Comparison of ENCODE assay signal across 9 mouse cellular contexts in the genomic region with DNA sequence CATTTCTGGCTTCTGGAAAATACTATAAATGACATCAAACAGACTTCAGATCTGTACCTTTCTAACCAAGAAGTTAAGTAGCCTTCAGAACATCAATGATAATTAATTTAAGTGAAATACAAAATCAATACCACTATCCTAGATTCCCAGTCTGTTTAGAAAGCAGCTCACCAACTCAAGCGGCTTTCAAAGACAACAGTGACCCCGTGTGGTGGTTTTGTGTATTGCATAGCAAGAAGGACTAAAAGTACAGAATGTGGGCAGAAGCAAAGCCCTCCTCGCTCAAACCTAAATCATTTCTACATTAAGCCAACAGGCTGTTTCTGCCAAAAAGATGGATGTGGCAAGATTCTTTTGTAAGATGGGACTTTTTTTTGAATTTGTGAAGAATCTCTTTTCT.
DNase-seq lines count a peak whose midpoint lies in the region; ATAC-seq and TF ChIP-seq lines count a peak whose summit lies in the region.
"Had no signal": no experiment of that assay in that cellular context is flagged by ENCODE, and none has a peak within 500 bp of the region (broad histone marks: within the 10 kb centered on the region; RNA-seq: fewer than 3 reads in every experiment).

No protein-coding gene starts in this region.

- H3K36me3 ChIP-seq in C2C12 (ENCODE audit: control insufficient read depth, insufficient read depth) (no peaks in the 10 kb centered on the region), MEL (ENCODE audit: control insufficient read depth in 1 of 2, insufficient read depth in 2 of 2, low read length in 2 of 2) (peaks cover 0 to 8% of the 10 kb centered on the region in 2 experiments; a peak in 2 of 4 replicates)
- no peaks in the 10 kb centered on the region for H3K36me3 ChIP-seq in liver, postnatal 0 days (replicated peaks; ENCODE audit: insufficient read depth, low read length)
- H3K36me3 ChIP-seq: liver, embryonic 15.5 days had no signal

- H3K9me3 ChIP-seq in MEL (replicated peaks; ENCODE audit: insufficient read depth, low read length), result no peaks in the 10 kb centered on the region
- no peaks in the 10 kb centered on the region for H3K9me3 ChIP-seq in liver, postnatal 0 days (ENCODE audit: low read length)
- H3K9me3 ChIP-seq: liver, embryonic 15.5 days had no signal

- no peak for TF ChIP-seq POLR2A in MEL (IDR thresholded peaks at IDR 0.05; ENCODE audit: control insufficient read depth in 1 of 2, insufficient read depth in 1 of 2, low read depth in 1 of 2, low read length in 2 of 2, poor library complexity in 1 of 2)

- H3K4me1 ChIP-seq in MEL (ENCODE audit: control insufficient read depth in 1 of 2, insufficient read depth in 2 of 2, low read length in 2 of 2), result peaks cover 11 to 20% of the 10 kb centered on the region in 2 experiments
- H3K4me1 ChIP-seq in liver, postnatal 0 days (ENCODE audit: insufficient read depth), result no peaks in the 10 kb centered on the region
- H3K4me1 ChIP-seq: liver, embryonic 15.5 days had no signal

- no peaks in the 10 kb centered on the region for H3K79me3 ChIP-seq in C2C12 (ENCODE audit: low read depth)

- TF ChIP-seq EP300 in MEL (IDR thresholded peaks at IDR 0.05; ENCODE audit: low read depth in 1 of 2, low read length in 2 of 2), result no peak
- TF ChIP-seq EP300 in liver, postnatal 0 days (IDR thresholded peaks at IDR 0.05; ENCODE audit: low read depth), result no peak

- TF ChIP-seq CTCF in C2C12 (IDR thresholded peaks at IDR 0.05; ENCODE audit: control insufficient read depth, insufficient read depth, insufficient read length) (peak; percentile 29), MEL (IDR thresholded peaks at IDR 0.05 in 2 of 3, conservative IDR thresholded peaks at IDR 0.05 in 1 of 3; ENCODE audit: control insufficient read depth in 1 of 3, insufficient read depth in 1 of 3, low read depth in 2 of 3, low read length in 3 of 3, poor library complexity in 1 of 3, severe bottlenecking in 1 of 3) (peak; percentile 75 to 97 (median 89))
- TF ChIP-seq CTCF in liver, postnatal 0 days (IDR thresholded peaks at IDR 0.05; ENCODE audit: low read depth), result peak; percentile 91

- no peaks in the 10 kb centered on the region for H3K79me2 ChIP-seq in C2C12 (ENCODE audit: control insufficient read depth, insufficient read depth)
- no peaks in the 10 kb centered on the region for H3K79me2 ChIP-seq in MEL (ENCODE audit: control insufficient read depth, insufficient read depth, low read length, poor library complexity)

- peak; percentile 98 for TF ChIP-seq RAD21 in MEL (IDR thresholded peaks at IDR 0.05; ENCODE audit: low read depth, low read length)

- H3K4me3 ChIP-seq in C2C12 (ENCODE audit: insufficient read depth, poor library complexity, severe bottlenecking) (no peak overlapping the region), MEL (ENCODE audit: control insufficient read depth in 1 of 2, insufficient read depth in 1 of 2, low read depth in 2 of 2, low read length in 2 of 2) (no peak overlapping the region)
- H3K4me3 ChIP-seq in liver, postnatal 0 days (ENCODE audit: low read depth, low read length), result no peak overlapping the region
- H3K4me3 ChIP-seq: liver, embryonic 15.5 days had no signal

- no peak overlapping the region for H3ac ChIP-seq in C2C12 (ENCODE audit: control insufficient read depth, insufficient read length, low read depth)

- H3K9ac ChIP-seq in MEL (ENCODE audit: control insufficient read depth, low read depth, low read length, poor library complexity, severe bottlenecking), result no peak overlapping the region
- no peak overlapping the region for H3K9ac ChIP-seq in liver, postnatal 0 days (replicated peaks)
- H3K9ac ChIP-seq: liver, embryonic 15.5 days had no signal

- peak; percentile 84 for DNase-seq in MEL (ENCODE audit: low read depth, low spot score)
- DNase-seq in cerebellum, adult 11-12 months, result peak; percentile 45
- peak; percentile 55 to 91 for DNase-seq in frontal cortex, postnatal 14 days (ENCODE audit: low spot score in 2 of 2)
- DNase-seq in kidney, postnatal 25 days, result peak; percentile 55 to 86
- peak; percentile 86 for DNase-seq in liver, postnatal 0 days
- peak; percentile 70 to 74 for DNase-seq in right cerebral cortex, postnatal 36 days (ENCODE audit: low spot score in 2 of 2)

- 6% methylated on average over 3 of the region's 3 CpGs for WGBS in liver, postnatal 0 days (ENCODE audit: insufficient replicate concordance)

- H3K27ac ChIP-seq in MEL (ENCODE audit: control insufficient read depth, low read depth, low read length), result no peak overlapping the region
- no peak overlapping the region for H3K27ac ChIP-seq in liver, postnatal 0 days (ENCODE audit: low read depth)
- H3K27ac ChIP-seq: liver, embryonic 15.5 days had no signal

- ATAC-seq in liver, postnatal 0 days, result no peak
- ATAC-seq in monocyte, adult 5-6 weeks (replicated peaks; ENCODE audit: insufficient number of reproducible peaks, low FRiP score, low TSS enrichment, poor library complexity, severe bottlenecking), result no peak

- H3K4me2 ChIP-seq in liver, postnatal 0 days (ENCODE audit: low read depth, low read length), result no peak overlapping the region
- H3K4me2 ChIP-seq: liver, embryonic 15.5 days had no signal

- H3K27me3 ChIP-seq in C2C12 (ENCODE audit: control insufficient read depth, insufficient read depth, insufficient read length) (no peaks in the 10 kb centered on the region), MEL (ENCODE audit: control insufficient read depth in 1 of 2, insufficient read depth in 2 of 2, low read length in 2 of 2) (no peaks in the 10 kb centered on the region; a peak in 1 of 4 replicates)
- no peaks in the 10 kb centered on the region for H3K27me3 ChIP-seq in liver, postnatal 0 days (ENCODE audit: insufficient read depth, low read length)
- H3K27me3 ChIP-seq: liver, embryonic 15.5 days had no signal

TF ChIP-seq in C2C12, 6 proteins besides CTCF, POLR2A, EP300 and RAD21:
- TF ChIP-seq MYOD1 (IDR thresholded peaks at IDR 0.05; ENCODE audit: control insufficient read depth, insufficient read length, low read depth) (no peak), MYOG (IDR thresholded peaks at IDR 0.05; ENCODE audit: control insufficient read depth, extremely low read depth, insufficient read length) (no peak), CEBPB (IDR thresholded peaks at IDR 0.05; ENCODE audit: low read depth) (no peak), MAX (IDR thresholded peaks at IDR 0.05) (no peak)

TF ChIP-seq in MEL, 35 proteins besides CTCF, POLR2A, EP300 and RAD21:
- no peak for TF ChIP-seq ELF1 (IDR thresholded peaks at IDR 0.05; ENCODE audit: low read depth, low read length)
- TF ChIP-seq ZC3H11A (IDR thresholded peaks at IDR 0.05; ENCODE audit: low read depth, low read length), result peak; percentile 86
- TF ChIP-seq SMC3 (IDR thresholded peaks at IDR 0.05; ENCODE audit: low read depth, low read length), result peak; percentile 88
- 0 out of 2 replicates have a peak, but pooled peaks have one; percentile 54 for TF ChIP-seq BHLHE40 (IDR thresholded peaks at IDR 0.05; ENCODE audit: borderline replicate concordance, low read depth, low read length)
TF ChIP-seq in MEL: peak in this region for 3.

Comparison
In these comparisons a context has a peak if more than half of its experiments do, and no peak if none do; other contexts are left out.
1. CTCF ChIP-seq: peak in every context shown above with its lines; median percentile 91 in liver, postnatal 0 days; 89 in MEL; 29 in C2C12.